Mouse (Mus musculus): ENCODE data around the gene Tmem247.
A peak's percentile ranks its signal among the peaks of the same experiment; 100 is the strongest.

Tmem247 gene

DNA sequence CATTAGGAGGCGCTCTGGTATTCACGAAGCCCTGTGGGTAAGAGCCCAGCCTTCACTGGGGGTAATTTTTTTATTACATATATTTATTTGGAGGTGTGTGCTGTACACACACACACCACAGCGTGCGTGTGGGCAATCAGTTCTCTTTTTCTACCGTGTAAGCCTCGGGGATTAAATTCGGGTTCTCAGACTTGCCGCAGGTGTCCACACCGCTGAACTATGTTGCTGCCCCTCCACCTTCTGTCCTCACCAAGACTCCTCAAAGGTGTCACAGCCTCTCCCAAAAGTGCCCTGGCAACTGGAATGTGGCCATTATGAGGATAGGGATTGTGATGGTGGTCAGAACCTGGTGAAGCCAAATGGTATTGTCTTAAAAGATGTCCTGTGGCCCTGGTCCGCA, at the start of gene Tmem247:
TSS of gene Tmem247 (plus strand) at position 301 of the 400 bp plus-strand sequence.
- DNase-seq (ENCODE audit: inconsistent age in 2 of 2, low spot score in 1 of 2): no peak

DNA sequence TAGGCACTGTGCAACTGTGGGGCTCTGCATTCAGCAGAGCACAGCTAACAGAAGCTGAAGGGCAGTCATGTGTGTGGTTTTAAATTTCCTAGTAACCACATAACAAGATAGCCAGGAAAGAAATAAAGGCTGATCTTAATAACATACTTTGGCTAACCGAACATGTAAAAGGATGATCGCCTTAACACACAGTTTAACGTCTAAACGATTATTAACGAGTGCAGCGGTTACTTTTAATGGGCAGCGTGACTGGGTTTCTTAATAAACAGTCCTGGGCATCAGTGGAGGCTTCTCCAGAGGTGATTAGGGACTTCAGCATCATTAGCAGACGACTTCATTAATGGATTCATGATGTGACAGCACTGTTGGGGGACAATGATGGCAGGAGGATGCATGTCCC, 46.6 kb upstream of the Tmem247 start:
- DNase-seq (ENCODE audit: inconsistent age in 2 of 2, low spot score in 1 of 2): no peak

DNA sequence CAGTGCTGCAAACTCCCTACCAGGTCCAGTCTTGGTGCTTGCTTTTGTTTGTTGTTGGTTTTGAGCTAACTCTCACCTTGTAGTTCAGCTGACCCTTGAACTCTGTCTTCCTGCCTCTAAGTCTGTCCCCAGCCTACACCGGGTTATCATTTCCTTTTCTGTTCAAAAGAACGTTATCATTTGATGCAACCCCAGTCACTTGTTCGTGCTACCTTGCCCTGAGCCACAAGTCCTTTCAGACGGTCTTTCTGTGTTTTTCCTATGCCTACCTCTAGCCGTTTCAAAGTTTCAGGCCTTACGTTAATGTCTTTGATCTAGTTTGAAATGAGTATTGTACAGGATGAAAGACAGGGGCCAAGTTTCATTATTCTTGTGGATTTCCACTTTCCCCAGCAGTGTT, 44.5 kb upstream of the Tmem247 start:
- DNase-seq (ENCODE audit: inconsistent age in 2 of 2, low spot score in 1 of 2): no peak

DNA sequence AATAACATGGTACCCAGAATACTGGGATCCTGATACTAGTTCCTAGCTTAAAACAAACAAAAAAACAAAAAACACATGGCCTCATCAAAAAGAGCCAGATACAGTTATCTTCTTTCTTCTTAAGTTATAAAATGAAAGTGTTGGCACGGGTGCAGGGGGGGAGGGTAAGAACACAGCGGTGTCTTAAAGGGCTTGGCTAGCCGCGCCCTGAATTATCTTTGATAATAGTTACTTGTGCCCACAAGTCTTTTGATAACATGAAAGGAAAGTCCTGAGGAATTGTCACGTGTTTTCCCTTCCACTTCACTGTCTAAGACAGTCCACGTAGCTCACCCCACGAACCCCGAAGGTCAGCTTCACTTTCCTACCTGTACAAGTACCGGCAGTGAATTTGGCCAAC, 40.2 kb upstream of the Tmem247 start:
- DNase-seq (ENCODE audit: inconsistent age in 2 of 2, low spot score in 1 of 2): no peak

DNA sequence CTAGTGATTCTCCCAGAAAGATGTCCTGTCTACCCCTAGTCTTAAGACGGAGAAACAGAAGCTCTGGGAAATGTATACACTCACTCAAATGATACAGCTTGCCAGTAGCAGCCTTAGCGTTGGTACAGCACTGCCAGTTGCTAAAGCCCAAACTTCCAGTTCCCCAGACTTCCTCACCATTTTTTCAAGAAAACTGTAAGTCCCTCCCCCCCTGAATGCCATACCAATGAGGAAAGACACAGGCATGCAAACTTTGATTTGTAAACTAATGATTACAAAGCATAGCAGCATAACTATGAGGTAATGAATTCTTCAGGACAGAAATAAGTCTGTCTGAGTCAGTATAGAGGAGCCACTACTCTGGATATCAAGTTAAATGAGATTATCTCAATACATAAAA, 39.4 kb upstream of the Tmem247 start:
- no peak for DNase-seq (ENCODE audit: inconsistent age in 2 of 2, low spot score in 1 of 2)

DNA sequence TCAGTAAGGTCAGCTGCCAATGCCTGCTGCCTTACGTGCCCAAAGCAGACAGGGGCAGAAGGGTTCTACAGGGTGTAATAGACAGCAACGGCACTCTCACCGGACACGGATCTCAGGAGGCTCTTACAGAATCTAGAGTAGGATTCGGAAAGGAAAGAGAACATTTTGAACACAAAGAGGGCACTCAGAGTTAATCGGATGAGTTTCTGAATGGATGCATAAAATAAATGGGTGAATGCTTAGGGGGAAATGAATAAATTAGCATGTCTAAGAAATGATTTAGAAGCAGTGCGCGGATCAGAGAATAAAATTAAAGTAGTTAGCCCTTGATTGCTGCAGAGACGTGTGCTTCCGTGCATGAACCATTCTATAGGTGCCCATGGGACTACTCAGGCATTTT, 37.1 kb upstream of the Tmem247 start:
- no peak for DNase-seq (ENCODE audit: inconsistent age in 2 of 2, low spot score in 1 of 2)

DNA sequence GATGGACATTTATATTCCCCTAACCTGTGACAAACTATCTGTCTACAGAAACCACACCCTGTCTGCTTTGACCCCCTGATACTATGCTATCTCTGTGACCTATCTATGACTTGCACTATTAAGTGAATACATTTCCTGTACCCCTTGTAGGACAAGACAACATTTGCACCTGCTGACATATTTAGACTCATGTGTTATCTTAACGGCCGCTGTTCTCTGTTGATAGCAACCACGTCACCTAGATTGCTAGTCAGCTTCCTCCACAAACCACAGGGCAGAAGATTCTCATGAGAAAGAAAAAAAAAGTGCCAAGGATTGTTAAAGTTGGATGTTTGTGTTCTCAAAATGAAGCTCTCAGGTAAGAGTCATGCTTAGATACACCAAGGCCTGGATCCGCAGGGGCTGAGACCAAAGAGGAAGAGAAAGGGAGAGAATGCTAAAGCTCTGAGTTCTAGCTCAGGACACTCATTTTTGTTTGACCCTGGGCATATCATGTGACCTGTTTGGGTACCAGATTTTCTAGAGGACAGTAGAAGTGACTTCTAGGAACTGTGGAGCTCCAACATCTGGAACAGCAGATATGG, 36.6 kb upstream of the Tmem247 start:
- DNase-seq (ENCODE audit: inconsistent age in 2 of 2, low spot score in 1 of 2): no peak

DNA sequence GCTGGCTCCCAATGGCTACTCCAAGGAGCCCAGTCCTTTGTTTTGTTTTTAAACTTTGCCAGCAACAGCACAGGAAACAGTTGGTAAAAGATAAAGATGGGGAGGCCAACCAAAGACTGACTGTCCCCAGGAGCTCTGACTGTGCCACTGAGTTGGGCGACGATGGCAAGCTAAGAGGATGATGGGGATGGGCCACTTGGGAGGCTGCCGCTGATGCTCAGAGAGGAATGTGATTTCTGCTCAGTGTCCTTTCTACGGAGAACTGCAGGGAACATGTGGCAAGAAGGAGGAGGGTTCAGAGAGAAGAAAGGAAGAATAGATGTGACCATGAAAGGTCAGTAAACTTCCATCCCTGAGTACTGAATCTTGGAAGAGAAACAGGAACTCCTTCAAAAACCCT, 22.0 kb upstream of the Tmem247 start:
- DNase-seq (ENCODE audit: inconsistent age in 2 of 2, low spot score in 1 of 2): no peak

DNA sequence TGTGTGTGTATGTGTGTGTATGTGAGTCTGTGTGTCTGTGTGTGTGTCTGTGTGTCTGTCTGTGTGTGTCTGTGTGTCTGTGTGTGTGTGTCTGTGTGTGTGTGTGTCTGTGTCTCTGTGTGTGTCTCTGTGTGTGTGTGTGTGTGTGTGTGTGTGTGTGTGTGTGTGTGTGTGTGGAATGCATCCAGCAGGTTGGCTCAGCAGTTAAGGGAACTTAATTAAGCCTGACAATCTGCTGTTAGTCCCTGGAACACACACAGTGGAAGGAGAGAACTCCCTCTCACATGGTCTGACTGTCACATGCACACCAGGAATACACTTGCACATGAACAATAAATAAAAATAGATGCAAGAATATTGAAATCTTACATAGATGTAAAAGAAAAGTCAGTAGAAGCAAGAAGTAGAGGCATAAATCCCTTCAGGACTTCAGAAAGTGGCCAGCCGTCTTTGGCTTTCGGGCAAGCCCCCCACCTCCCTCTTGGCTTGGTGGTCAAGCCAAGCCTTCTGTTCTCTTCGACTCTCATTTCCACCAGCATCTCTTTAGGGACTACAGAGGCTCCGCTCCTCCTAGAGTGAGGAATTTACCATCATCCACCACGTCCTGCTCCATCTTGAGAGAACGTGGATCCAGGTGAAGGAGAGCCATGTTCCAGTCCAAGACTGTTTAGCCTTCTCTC, 19.5 kb upstream of the Tmem247 start:
- DNase-seq (ENCODE audit: inconsistent age in 2 of 2, low spot score in 1 of 2): no peak

DNA sequence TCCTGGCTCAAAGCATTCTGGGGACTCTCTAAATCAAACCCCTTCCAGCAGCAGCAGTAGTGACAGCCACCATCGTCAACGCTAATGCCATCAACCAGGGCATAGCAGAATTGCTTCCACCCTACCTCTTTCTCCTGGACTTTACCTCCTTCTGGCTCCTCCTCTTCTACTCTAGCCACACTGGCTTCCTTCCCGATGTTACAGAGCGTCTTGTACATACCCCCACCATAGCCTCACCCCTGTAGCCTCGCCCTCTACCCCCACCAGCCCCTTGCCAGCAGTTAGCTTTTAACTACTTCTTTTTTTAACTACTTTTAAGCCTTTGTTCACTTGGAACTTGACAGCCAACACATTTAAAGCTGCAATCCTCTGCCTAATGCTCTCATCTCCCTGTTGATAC, 17.3 kb upstream of the Tmem247 start:
- DNase-seq (ENCODE audit: inconsistent age in 2 of 2, low spot score in 1 of 2): no peak

DNA sequence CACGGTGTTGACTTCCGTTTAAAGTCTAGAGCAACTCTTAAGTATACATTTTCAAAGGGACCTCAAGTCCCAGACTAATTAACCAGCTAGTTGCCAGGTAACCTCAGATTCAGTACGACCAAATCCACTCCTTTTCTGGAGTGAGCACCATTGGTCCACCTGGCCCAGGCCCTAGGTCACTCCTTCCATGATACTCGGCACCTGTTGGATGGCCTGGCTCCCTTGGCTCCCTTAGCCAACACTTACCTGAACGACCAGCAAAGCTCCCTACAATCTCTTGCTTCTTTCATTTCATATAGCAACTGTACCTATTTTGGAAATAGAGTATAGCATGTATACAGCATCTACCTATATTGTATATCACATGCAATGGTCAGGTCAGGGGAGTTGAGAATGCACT, 16.6 kb upstream of the Tmem247 start:
- no peak for DNase-seq (ENCODE audit: inconsistent age in 2 of 2, low spot score in 1 of 2)

DNA sequence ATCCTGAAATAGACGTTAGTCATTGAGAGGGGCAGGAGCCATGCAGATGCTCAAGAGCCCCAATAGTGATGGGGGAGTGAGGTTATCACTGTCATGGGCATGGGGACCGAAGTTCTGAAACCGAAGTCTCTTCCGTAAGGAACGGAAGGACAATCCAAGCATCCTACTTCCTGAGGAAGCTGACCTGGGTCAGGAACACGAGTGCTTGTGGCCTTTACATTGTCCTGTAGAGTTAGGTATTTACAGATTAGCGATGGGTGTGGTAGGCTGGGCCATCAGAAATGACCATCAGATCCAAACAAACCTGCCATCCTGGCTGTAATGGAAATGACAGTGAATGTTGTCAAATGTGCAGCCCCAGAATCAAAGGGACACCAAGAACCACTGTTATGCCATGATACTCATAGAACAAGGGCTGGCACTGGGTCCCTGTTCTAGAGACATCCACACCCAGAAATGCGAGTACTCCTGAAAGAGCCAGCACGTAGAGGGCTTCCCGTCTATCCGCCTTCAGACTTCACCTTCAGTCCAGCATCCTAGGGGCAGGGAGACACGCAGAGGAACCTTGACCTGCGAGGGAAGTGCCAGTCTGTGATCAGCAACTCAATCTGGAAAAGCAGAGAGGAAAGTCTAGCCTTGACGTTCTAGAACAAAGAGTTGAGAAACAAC, 14.6 kb upstream of the Tmem247 start:
- no peak for DNase-seq (ENCODE audit: inconsistent age in 2 of 2, low spot score in 1 of 2)

DNA sequence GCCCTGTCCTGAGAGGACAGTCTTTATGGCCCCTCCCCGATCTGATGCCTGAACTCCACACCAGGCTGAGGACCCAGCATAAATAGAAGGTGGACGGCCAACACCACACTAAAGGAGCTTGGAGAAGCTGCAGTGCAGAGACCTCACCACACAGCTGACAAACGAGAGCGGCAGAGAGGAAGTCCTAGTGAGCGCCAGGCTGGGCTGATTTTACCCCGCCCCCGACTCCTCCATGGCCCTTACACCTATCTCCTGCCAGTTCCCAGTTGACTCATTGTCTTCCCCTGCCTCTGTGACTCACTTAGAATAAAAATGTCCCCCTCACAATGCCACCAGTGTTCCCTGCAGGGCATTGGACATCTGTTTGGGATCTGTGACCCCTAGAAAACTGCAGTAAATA, 13.6 kb upstream of the Tmem247 start:
- peak; percentile 49 to 72 for DNase-seq (ENCODE audit: inconsistent age in 2 of 2, low spot score in 1 of 2)

DNA sequence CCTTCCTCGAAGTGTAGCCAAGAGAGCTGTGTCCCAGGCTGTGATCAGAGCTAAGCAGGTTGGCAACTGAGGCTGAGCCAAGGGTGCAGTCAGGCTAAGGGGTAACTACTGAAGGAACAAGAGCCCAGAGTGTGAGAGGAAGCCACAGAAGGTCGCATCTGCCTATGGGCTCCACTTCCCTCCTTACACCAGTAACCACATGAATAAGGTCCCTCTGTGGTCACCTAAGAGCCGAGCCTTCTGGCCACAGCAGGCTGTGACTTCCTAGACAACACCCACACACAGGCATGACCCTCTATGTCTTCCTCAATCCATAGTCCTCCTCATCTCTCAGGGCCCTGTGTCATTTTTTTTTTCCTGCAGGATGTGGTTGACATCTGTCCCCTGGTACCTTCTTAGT, 12.9 kb upstream of the Tmem247 start:
- no peak for DNase-seq (ENCODE audit: inconsistent age in 2 of 2, low spot score in 1 of 2)

DNA sequence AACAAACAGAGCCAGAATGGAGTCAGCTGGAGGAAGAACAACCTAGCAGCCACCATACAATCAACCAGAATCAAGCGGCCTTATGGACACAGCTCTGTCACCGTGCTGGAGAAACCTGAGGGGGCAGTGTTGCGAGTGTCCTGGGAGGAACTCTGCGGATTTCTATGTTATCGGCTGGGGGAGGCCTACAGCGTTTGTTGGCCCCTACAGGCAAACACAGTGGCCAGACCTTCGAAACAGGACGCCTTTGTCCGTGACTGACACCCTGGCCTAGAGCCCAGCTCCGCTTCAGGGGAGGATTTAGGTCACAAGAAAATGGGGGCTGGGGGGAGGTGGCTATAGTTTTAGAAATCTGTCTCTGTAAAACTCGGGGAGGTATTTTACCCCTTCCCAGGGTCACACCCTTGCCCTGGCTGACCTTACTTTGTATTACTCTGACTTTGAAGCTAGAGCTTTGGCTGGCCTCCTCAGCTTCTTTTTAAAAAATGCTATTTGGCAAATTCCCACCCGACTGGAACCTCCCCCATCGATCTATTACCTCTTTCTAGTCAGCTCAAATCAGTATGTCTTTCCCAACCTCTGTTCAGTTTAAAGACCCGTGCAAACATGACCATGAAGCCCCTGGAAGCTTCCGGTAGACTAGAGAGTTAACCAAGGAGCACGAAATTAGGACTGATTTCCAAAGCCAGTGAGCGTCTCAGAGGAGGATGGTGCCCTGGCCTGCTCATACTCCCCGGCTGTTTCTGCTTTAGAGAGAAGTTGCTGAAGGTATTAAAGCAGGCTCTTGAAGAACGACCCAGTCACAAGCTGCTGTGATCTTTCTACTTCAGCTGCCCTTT, 11.6 kb upstream of the Tmem247 start:
- peak; percentile 37 to 80 for DNase-seq (ENCODE audit: inconsistent age in 2 of 2, low spot score in 1 of 2)

DNA sequence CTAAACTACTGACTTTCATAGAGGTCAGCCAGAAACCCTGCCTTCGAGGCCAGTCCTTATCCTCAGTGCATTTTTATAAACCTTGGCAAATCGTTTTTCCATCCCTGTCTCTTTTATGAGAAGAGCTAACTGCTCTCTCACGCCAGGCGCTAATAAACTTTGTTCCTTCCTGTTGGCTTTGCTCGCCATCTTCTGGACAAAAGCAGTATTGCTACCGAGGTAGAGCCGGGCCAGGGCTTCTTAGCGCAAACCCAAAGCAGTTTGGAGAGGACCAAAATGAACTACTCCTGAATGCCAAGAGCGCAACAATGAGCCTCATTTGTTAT, 11.0 kb upstream of the Tmem247 start:
- DNase-seq (ENCODE audit: inconsistent age in 2 of 2, low spot score in 1 of 2): peak; percentile 78 to 95

DNA sequence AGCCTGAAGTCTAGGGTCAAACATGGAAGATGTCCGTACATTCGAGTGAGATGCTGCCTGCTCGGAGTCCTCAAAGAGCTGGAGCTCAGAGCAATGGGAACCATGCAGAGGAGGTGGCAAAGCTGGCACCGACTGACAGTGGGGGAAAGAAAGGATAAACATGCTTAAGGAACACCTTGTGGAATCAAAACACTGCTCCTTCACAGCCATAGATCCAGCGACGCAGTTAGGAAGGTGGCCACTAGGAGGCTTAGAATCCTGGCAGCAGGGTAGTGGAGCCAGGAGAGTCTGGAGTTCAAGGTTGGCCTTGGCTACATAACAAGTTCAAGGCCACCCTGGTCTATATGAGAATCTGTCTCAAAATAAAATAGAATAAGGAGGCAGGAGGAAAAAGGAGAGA, 10.5 kb upstream of the Tmem247 start:
- peak in 1 of 2 experiments; percentile 53 for DNase-seq (ENCODE audit: inconsistent age in 2 of 2, low spot score in 1 of 2)

DNA sequence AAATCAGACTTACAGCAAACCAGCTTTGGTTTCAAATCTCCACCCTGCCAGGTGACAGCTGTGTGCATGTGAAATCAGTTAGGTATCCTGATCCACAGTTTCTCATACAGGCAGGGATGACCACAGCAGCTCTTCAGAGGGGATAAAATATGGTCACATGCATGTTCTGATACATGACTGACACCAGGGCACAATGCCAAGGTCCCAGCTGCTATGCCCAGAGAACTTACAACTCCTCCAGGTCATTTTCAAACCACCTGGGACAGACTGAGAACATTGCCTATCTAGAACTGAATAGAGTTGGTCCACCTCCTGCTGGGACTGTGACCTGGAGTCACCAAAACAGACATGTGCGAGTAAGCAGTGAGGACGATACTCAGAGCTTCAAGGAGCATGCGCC, 10.1 kb upstream of the Tmem247 start:
- DNase-seq (ENCODE audit: inconsistent age in 2 of 2, low spot score in 1 of 2): no peak

DNA sequence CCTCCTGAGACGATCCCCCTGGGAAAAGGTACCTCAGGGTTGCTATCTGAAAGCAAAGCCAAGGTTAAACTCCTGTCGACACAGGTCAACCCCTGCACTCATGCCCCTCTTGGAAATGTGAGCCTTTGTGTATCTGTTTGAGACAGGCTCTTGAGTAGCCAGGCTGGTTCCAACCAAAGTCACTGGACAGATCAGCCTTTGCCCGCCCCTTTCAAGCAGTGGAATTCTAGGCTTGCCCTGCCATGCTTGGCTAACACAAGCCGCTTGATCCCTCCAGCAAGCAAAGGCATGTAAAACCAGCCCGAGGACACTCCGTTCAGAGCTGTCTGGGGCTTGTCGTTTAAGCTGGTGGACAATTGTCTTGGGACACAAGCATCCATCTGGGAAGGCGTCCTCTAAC, 8.8 kb upstream of the Tmem247 start:
- no peak for DNase-seq (ENCODE audit: inconsistent age in 2 of 2, low spot score in 1 of 2)

DNA sequence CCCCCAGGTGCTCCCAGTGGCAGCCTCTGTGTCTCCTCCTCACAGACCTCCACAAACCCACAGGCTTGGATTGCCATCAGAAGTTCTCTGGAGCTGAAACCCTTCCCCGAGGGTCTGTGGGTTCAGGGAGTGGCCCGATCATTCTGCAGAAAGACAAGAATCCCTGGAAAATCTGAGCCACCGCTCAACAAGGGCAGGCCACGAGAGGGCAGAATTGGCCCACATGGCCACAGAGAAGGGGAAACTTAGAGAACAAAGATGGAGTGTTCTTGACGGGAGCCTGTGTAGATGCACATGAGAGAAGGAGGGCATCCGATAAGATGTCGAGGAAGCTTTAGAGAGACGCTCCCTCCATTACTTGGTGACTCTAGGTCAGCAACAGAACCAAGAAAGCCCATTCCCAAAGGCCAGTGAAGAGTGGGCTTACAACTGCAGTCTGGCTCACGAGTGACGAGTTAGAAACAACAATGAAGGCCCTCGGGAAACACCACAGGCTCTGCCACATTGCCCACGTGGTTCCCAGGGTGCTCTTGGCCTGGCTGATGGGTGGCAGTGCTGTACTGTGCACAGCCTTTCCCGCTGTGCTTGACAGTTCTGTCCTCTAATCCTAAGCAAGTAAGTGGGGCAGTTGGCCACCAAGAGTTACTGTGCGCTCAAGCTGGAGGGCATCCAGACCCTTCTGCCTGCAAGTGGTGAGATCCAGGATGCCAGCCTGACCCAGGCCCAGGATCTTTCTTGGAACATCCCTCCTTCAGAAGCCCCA, 7.2 kb upstream of the Tmem247 start:
- DNase-seq (ENCODE audit: inconsistent age in 2 of 2, low spot score in 1 of 2): peak in 1 of 2 experiments; percentile 51

DNA sequence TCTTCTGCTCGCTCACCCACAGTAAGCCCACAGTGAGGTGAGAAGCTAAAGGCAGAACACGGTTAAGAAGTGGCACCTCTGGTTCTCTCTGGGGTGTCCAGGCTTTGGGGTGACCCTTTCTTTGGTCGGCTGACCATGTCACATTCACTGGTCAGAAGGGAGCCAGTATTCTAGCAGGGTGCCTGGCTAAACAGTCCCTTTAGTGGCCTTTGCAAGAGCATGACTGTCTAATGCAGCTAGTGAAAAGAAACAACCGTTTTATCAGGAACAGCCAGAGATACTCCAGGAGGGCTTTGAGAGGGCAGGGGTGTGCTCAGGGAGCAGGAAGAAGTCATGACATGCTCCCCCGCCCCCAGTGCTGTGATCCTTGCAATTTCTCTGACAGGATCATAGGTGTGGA, 5.9 kb upstream of the Tmem247 start:
- DNase-seq (ENCODE audit: inconsistent age in 2 of 2, low spot score in 1 of 2): no peak

Data from adrenal gland, adult (tissue).